In genomic region chr17:45526571-45526970, GRCm38 (mm10) we compare ENCODE assay signal across 16 mouse cellular contexts. TPM values are rescaled to one million over a fixed set of nuclear protein-coding genes. Genes with fewer than 3 reads are reported as not detected.
DNase-seq lines count a peak whose midpoint lies in the region; ATAC-seq and TF ChIP-seq lines count a peak whose summit lies in the region.
"Had no signal": no experiment of that assay in that cellular context is flagged by ENCODE, and none has a peak within 500 bp of the region (broad histone marks: within the 10 kb centered on the region; RNA-seq: fewer than 3 reads in every experiment).

No protein-coding gene starts in this region.

- WGBS in heart, embryonic 13.5 days, result 17% methylated on average over 5 of the region's 5 CpGs

- ATAC-seq in heart, embryonic 13.5 days (ENCODE audit: extremely low read depth, insufficient number of reproducible peaks, low FRiP score, low TSS enrichment), result no peak

- no peaks in the 10 kb centered on the region for H3K36me3 ChIP-seq in heart, embryonic 13.5 days
- peaks cover 2% of the 10 kb centered on the region for H3K36me3 ChIP-seq in testis, adult 2 months (ENCODE audit: control insufficient read depth, insufficient read depth, low read length)
- H3K36me3 ChIP-seq: embryonic facial prominence, embryonic 10.5 days had no signal

- H3K27ac ChIP-seq in heart, embryonic 13.5 days (replicated peaks), result no peak overlapping the region
- no peak overlapping the region for H3K27ac ChIP-seq in testis, adult 2 months (ENCODE audit: control insufficient read depth, insufficient read depth, low read depth, low read length)
- H3K27ac ChIP-seq: embryonic facial prominence, embryonic 10.5 days; hindbrain, embryonic 14.5 days; liver, embryonic 14.5 days had no signal

- peaks cover 70% of the 10 kb centered on the region for H3K27me3 ChIP-seq in heart, embryonic 13.5 days (replicated peaks)
- H3K27me3 ChIP-seq in testis, adult 2 months (ENCODE audit: control insufficient read depth, insufficient read depth, low read length), result no peaks in the 10 kb centered on the region

- no peaks in the 10 kb centered on the region for H3K9me3 ChIP-seq in heart, embryonic 13.5 days
- H3K9me3 ChIP-seq: embryonic facial prominence, embryonic 10.5 days had no signal

- no peak for TF ChIP-seq POLR2A in testis, adult 2 months (IDR thresholded peaks at IDR 0.05; ENCODE audit: control insufficient read depth, low read depth, low read length)

- no peak for DNase-seq in heart, adult 9 months (ENCODE audit: low spot score in 2 of 2)
- DNase-seq in testis, postnatal 14 days (ENCODE audit: low spot score), result no peak
- DNase-seq in cerebellum, postnatal 14 days, result peak; percentile 68 to 74
- DNase-seq in frontal cortex, postnatal 25 days (ENCODE audit: low spot score in 2 of 2), result no peak
- DNase-seq in gastrocnemius, postnatal 25 days, result no peak
- DNase-seq: adrenal gland, postnatal 25 days; layer of hippocampus, postnatal 36 days; lung, postnatal 14 days; right cerebral cortex, postnatal 14 days; thymus, adult 18-20 months had no signal

- peak overlapping the region; percentile 20; the same call in 1 of the 2 replicates for H3K4me2 ChIP-seq in heart, embryonic 13.5 days
- H3K4me2 ChIP-seq: hindbrain, embryonic 14.5 days had no signal

- H3K9ac ChIP-seq in heart, embryonic 13.5 days, result no peak overlapping the region
- H3K9ac ChIP-seq: hindbrain, embryonic 14.5 days; liver, embryonic 14.5 days had no signal

- no peak overlapping the region for H3K4me3 ChIP-seq in heart, embryonic 13.5 days
- peak overlapping the region; percentile 17; the same call in 1 of the 2 replicates for H3K4me3 ChIP-seq in testis, adult 2 months (ENCODE audit: control insufficient read depth, low read depth, low read length)
- H3K4me3 ChIP-seq: embryonic facial prominence, embryonic 10.5 days had no signal

- H3K4me1 ChIP-seq in heart, embryonic 13.5 days, result peaks cover 22% of the 10 kb centered on the region
- H3K4me1 ChIP-seq in testis, adult 2 months (ENCODE audit: control insufficient read depth, insufficient read depth, low read length), result peaks cover 31% of the 10 kb centered on the region

- TF ChIP-seq CTCF in testis, adult 2 months (IDR thresholded peaks at IDR 0.05; ENCODE audit: control insufficient read depth, insufficient read depth, insufficient replicate concordance, low read depth, low read length), result no peak

RNA-seq across cellular contexts. Expression of gene Tcte1, which starts 3.3 kb away (rescaled TPM):
- 0.15 and 0.27 TPM in 2 replicates for polyA plus RNA-seq in heart, embryonic 13.5 days (2015; fragmentation: Nextera tagmentation; extraction: Ambion mirVana)
- polyA plus RNA-seq in testis, adult 2 months (2012; rRNA removed), result 261 and 281 TPM in 2 replicates
- total RNA-seq in gastrocnemius, postnatal 25 days (2021), result not detected
- total RNA-seq: adrenal gland, postnatal 25 days; neutrophil, adult 5-6 weeks had no signal
- polyA plus RNA-seq: liver, embryonic 14.5 days had no signal

RNA-seq across cellular contexts. Expression of gene Aars2, which starts 19.9 kb away (rescaled TPM):
- 19.8 and 22.3 TPM in 2 replicates for polyA plus RNA-seq in heart, embryonic 13.5 days (2015; fragmentation: Nextera tagmentation; extraction: Ambion mirVana)
- polyA plus RNA-seq in testis, adult 2 months (2012; rRNA removed), result 19.3 and 23.4 TPM in 2 replicates
- 10 to 100 TPM; 13.5 to 13.8 TPM for total RNA-seq in gastrocnemius, postnatal 25 days (2021)

RNA-seq across cellular contexts. Expression of gene Tmem151b, which starts 22.9 kb away (rescaled TPM):
- 1.4 and 1.6 TPM in 2 replicates for polyA plus RNA-seq in heart, embryonic 13.5 days (2015; fragmentation: Nextera tagmentation; extraction: Ambion mirVana)
- polyA plus RNA-seq in testis, adult 2 months (2012; rRNA removed), result 0.35 and 0.37 TPM in 2 replicates
- not detected for total RNA-seq in gastrocnemius, postnatal 25 days (2021)

RNA-seq across cellular contexts. Expression of gene Nfkbie, which starts 28.9 kb away (rescaled TPM):
- polyA plus RNA-seq in heart, embryonic 13.5 days (2015; fragmentation: Nextera tagmentation; extraction: Ambion mirVana), result 2.7 TPM in 2 replicates
- polyA plus RNA-seq in testis, adult 2 months (2012; rRNA removed), result 0.83 and 0.95 TPM in 2 replicates
- total RNA-seq in gastrocnemius, postnatal 25 days (2021), result under 1 TPM; 0.48 to 0.69 TPM

RNA-seq across cellular contexts. Expression of gene Slc35b2, which starts 37.1 kb away (rescaled TPM):
- polyA plus RNA-seq in heart, embryonic 13.5 days (2015; fragmentation: Nextera tagmentation; extraction: Ambion mirVana), result 91.8 and 94.9 TPM in 2 replicates
- polyA plus RNA-seq in testis, adult 2 months (2012; rRNA removed), result 26.6 and 35.6 TPM in 2 replicates
- total RNA-seq in gastrocnemius, postnatal 25 days (2021), result 10 to 100 TPM; 17.5 to 21.5 TPM

Comparison
In these comparisons a context has a peak if more than half of its experiments do, and no peak if none do; other contexts are left out.
1. DNase-seq: peak in cerebellum, postnatal 14 days (2 of 2); none in heart, adult 9 months (0 of 2), testis, postnatal 14 days (single experiment), frontal cortex, postnatal 25 days (0 of 2) and gastrocnemius, postnatal 25 days (single experiment).
2. RNA of gene Tcte1, which starts 3.3 kb away (polyA plus RNA-seq): 261 to 281 TPM in testis, adult 2 months; 0.15 to 0.27 TPM in heart, embryonic 13.5 days; every median in the first group is over 100 times any median in the second.